Mouse (Mus musculus): Measurements from ENCODE around the gene Gm20518. TPM values are rescaled to one million over a fixed set of nuclear protein-coding genes. Genes with fewer than 3 reads are reported as not detected.
A peak's percentile ranks its signal among the peaks of the same experiment; 100 is the strongest.

Gene Gm20518
- total RNA-seq (2021), result under 1 TPM; 0.17 to 0.68 TPM

DNA sequence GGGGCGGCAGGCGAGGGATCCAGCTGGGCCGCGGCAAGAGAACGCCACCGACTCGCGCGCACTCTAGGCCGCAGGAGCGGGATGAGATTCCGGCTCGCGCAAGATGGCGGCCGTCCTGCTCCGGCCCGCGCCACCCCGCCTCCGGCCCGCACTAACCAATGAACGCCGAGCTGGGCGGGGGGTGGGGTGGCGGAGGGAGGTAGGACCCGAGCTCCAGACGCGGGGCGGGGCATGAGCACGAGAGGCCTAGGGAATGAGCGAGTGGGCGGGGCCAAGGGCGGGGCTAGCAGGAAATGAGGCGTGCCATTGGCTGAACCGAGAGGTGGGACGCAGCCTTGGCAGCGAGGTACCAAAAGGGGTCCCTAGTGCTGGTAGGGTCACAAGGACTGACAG is at the start of gene Gm20518:
TSS of gene Gm20518 (minus strand) at position 105 of the 393 bp plus-strand sequence.
- intact Hi-C loops (cut with DNase I), result loop anchor here (10.0 kb wide), 1 partner anchor 733 kb away; the partner anchor contains the start of genes Gm49601, Gp1bb and Sept5
- peak; percentile 97 for DNase-seq (ENCODE audit: low spot score)

- intact Hi-C loops (cut with DNase I), result no loop called here
- no peak for DNase-seq (ENCODE audit: low spot score)
These were observed 47.8 kb upstream of the Gm20518 start for GRCm38 (mm10) chr16:17939255-17939751.

DNA sequence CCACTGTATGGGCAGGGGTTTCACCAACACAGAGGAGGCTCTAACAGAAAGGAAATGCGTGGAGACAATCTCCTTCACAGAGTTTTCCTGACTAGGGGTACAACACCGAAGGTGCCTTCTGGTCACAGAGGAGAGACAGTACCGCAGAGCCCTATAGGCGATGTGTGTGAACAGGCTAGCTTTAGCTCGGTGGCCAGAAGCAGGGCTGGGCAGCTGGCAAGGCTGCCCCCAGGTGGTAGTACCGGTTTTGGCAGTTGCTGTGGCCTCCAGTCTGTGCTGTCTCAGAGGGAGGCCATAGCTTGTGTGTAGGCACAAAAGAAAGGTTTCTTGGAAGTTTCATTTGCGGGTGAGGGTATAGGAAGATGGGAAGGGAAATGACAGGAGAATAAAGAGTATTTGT is 47.4 kb upstream of the Gm20518 start:
- intact Hi-C loops (cut with DNase I), result no loop called here
- DNase-seq (ENCODE audit: low spot score), result no peak

DNA sequence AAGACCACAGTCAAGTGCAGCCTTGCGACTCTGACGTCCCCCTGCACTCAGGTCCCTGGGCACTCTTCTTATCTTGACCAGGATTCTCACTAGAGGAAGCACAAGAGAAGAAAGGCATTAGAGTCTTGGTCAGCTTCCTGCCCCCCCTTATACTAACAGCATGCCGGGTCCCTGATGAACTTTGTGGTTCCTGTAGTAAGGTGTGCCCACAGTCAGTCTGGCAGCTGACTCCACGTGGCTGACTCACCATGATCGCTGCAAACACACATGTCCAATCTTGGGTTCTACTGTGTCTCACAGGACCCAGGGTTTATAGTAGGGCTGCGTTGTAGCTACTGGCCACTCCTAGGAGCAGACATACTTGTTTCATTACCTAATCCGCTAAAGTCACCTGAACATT is 46.7 kb upstream of the Gm20518 start:
- intact Hi-C loops (cut with DNase I), result no loop called here
- DNase-seq (ENCODE audit: low spot score), result no peak

- no peak for DNase-seq (ENCODE audit: low spot score)
These were observed 45.3 kb upstream of the Gm20518 start for GRCm38 (mm10) chr16:17936776-17937175.

GRCm38 (mm10) chr16:17934445-17934910 is 43.0 kb upstream of the Gm20518 start:
- DNase-seq (ENCODE audit: low spot score), result no peak
- intact Hi-C loops (cut with DNase I), result no loop called here

More at GRCm38 (mm10) chr16:17936776-17937175, 45.3 kb upstream of the Gm20518 start:
- intact Hi-C loops (cut with DNase I), result no loop called here

- DNase-seq (ENCODE audit: low spot score), result no peak
- intact Hi-C loops (cut with DNase I), result no loop called here
These were observed 42.3 kb upstream of the Gm20518 start for GRCm38 (mm10) chr16:17933594-17934444.

DNA sequence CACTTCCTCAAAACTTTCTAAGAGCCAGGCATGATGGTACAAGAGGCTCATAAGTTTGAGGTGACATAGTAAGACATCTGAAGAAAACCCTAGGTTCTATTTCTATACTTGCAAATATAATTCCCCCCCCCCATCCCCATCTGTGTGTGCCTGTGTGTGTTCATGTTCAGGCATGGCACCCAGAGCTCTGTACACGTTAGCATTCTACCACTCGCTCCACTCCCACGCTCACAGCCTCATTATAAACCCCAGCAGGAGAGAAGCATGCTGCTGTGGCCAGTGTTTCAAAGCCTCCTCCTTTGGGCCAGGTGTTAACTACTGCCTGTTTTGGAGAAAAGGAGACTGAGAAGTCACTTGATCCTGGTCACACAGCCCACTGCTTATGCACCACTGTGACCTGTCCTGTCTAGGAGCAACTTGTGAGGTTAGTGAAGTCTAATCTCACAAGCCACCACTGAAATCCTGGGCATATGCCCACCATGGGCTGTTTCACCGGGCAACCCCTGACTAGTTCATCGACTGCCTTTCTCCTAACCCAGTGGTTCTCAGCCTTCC is 40.5 kb upstream of the Gm20518 start:
- intact Hi-C loops (cut with DNase I), result no loop called here
- no peak for DNase-seq (ENCODE audit: low spot score)

GRCm38 (mm10) chr16:17929631-17930030 is 38.2 kb upstream of the Gm20518 start:
- DNase-seq (ENCODE audit: low spot score), result no peak
- intact Hi-C loops (cut with DNase I), result loop anchor here (5.0 to 10.0 kb wide), 3 partner anchors 58 to 305 kb away; partner anchors contain the start of gene Zdhhc8

GRCm38 (mm10) chr16:17929211-17929610 is 37.7 kb upstream of the Gm20518 start:
- intact Hi-C loops (cut with DNase I), result loop anchor here (5.0 to 10.0 kb wide), 3 partner anchors 58 to 306 kb away; partner anchors contain the start of gene Zdhhc8
- no peak for DNase-seq (ENCODE audit: low spot score)

GRCm38 (mm10) chr16:17928627-17929104 is 37.2 kb upstream of the Gm20518 start:
- intact Hi-C loops (cut with DNase I), result loop anchor here (5.0 to 10.0 kb wide), 3 partner anchors 59 to 306 kb away; partner anchors contain the start of gene Zdhhc8
- DNase-seq (ENCODE audit: low spot score), result peak; percentile 57

GRCm38 (mm10) chr16:17928087-17928580 is 36.7 kb upstream of the Gm20518 start, which contains the start of gene Slc25a1:
TSS of gene Slc25a1 (minus strand) at chr16:17928219.
- DNase-seq (ENCODE audit: low spot score), result peak; percentile 63
- intact Hi-C loops (cut with DNase I), result loop anchor here (5.0 to 10.0 kb wide), 3 partner anchors 59 to 307 kb away; partner anchors contain the start of gene Zdhhc8

DNA sequence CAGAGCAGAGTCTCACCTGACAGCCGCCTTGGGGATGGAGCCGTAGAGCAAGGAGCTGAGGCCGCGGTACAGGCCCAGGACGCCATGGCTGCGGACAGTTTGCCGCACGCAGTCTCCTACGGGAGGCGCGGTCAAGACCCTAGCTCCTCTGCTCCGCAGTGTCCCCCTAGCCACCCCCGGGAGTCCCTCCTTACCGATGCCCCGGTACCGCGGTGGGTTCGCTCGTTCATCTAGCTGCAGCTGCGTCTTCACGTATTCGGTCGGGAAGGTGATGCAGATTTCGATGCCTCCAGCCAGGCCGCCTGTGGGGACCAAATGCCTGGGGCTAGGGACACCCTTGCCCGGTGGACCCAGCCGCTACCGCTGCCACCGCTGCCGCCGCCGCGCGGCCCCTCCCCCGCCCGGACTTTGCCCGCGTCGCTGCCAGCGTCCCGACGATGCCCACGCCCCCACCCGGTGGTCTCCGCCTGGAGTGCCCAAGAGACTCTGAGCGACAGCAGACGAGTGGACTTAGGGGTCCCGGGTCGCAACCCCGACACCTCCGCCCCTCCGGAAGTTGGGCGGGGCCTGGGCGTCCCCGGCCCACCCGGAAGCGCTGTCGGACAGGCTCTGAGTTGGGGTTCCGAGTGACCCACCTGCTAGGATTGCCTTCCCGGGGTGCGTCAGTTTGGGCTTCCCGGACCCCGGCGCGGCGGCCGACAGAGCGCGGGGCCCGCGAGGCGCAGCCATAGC is 36.0 kb upstream of the Gm20518 start:
- no peak for DNase-seq (ENCODE audit: low spot score)
- intact Hi-C loops (cut with DNase I), result loop anchor here (5.0 to 10.0 kb wide), 3 partner anchors 60 to 307 kb away; partner anchors contain the start of gene Zdhhc8

- no peak for DNase-seq (ENCODE audit: low spot score)
- intact Hi-C loops (cut with DNase I), result loop anchor here (10.0 kb wide), 1 partner anchor 313 kb away; the partner anchor contains the start of gene Zdhhc8
These were observed 30.7 kb upstream of the Gm20518 start for GRCm38 (mm10) chr16:17922163-17922538.

DNA sequence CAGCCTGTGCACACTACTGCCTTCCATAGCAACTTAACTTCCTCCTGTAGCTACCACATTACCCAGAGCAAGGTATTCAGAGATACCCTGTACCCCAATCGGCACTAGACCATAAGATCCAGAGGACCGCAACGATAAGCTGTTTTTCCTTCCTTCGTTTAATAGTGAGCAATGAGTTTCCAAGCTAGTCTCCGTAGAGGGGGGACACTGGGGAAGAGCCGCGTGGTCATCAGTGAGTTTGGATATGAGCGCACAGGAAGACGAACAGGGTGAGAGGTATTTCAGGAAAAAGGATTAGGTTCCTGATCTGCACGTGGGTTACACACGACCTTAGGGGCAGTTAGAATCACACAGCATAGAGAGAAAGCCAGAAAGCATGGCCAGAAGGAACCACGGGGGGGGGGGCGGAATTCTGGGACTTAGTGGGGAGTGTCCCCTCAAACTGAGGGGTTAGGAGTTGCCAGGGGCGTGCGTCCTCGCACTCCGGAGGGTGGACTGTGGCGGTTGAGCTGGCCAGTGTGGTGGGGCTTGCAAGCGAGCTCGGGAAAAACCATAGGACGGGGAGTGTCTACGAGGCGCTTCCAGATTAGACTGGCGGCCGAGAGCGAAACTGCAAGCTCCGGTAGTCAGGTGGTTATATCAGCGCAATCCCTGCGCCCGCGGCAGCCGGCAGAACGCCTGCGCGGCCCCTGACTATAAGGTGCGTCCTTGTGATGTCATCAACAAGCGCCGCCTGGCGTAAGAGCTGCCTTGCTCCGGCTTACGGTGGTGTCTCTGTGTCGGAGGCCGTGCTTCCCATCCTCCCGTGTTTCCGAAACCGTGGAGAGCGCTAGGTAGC is 30.1 kb upstream of the Gm20518 start:
- peak; percentile 89 for DNase-seq (ENCODE audit: low spot score)

GRCm38 (mm10) chr16:17920586-17920985 is 29.1 kb upstream of the Gm20518 start:
- intact Hi-C loops (cut with DNase I), result loop anchor here (10.0 kb wide), 1 partner anchor 314 kb away; the partner anchor contains the start of gene Zdhhc8

More for the DNA sequence above, 30.1 kb upstream of the Gm20518 start:
- intact Hi-C loops (cut with DNase I), result loop anchor here (1.0 to 10.0 kb wide), 2 partner anchors 10 to 313 kb away; partner anchors contain the start of genes Ess2 and Zdhhc8

GRCm38 (mm10) chr16:17914307-17915249 is 23.1 kb upstream of the Gm20518 start, which contains the start of gene Gsc2:
TSS of gene Gsc2 (minus strand) at chr16:17915059.
- DNase-seq (ENCODE audit: low spot score), result no peak
- intact Hi-C loops (cut with DNase I), result loop anchor here (5.0 kb wide), 1 partner anchor 133 kb away; no protein-coding TSS in a partner anchor

More at GRCm38 (mm10) chr16:17920586-17920985, 29.1 kb upstream of the Gm20518 start:
- no peak for DNase-seq (ENCODE audit: low spot score)
